In genomic region chr17:48416425-48417195, GRCm38 (mm10) we compare ENCODE assay signal across 8 mouse cellular contexts. TPM values are rescaled to one million over a fixed set of nuclear protein-coding genes. Genes with fewer than 3 reads are reported as not detected.
DNase-seq lines count a peak whose midpoint lies in the region; TF ChIP-seq lines count a peak whose summit lies in the region.

No protein-coding gene starts in this region.

- 75% methylated on average over 14 of the region's 14 CpGs for WGBS in kidney, adult 2 months
- WGBS in liver, adult 2 months, result 86% methylated on average over 14 of the region's 14 CpGs
- 91% methylated on average over 14 of the region's 14 CpGs for WGBS in thymus, adult 2 months

- no peak overlapping the region for H3ac ChIP-seq in myocyte (ENCODE audit: control insufficient read depth, insufficient read length)

- TF ChIP-seq POLR2A in kidney, adult 2 months (IDR thresholded peaks at IDR 0.05; ENCODE audit: low read depth, low read length), result no peak
- no peak for TF ChIP-seq POLR2A in liver, adult 2 months (IDR thresholded peaks at IDR 0.05; ENCODE audit: extremely low read depth, insufficient read depth, low read length)
- no peak for TF ChIP-seq POLR2A in myocyte (IDR thresholded peaks at IDR 0.05; ENCODE audit: insufficient read length, low read depth)
- TF ChIP-seq POLR2A in thymus, adult 2 months (IDR thresholded peaks at IDR 0.05; ENCODE audit: control insufficient read depth, extremely low read depth, insufficient read depth, low read length, poor library complexity), result no peak

- H3K4me1 ChIP-seq in kidney, adult 2 months (ENCODE audit: control insufficient read depth, insufficient read depth, low read length), result peaks cover 21% of the 10 kb centered on the region
- H3K4me1 ChIP-seq in liver, adult 2 months (ENCODE audit: control insufficient read depth, insufficient read depth, low read length), result peaks cover 6% of the 10 kb centered on the region
- no peaks in the 10 kb centered on the region; the same call in 1 of the 2 replicates for H3K4me1 ChIP-seq in thymus, adult 2 months (replicated peaks; ENCODE audit: control insufficient read depth, insufficient read depth, low read length)

- peak; percentile 49 for DNase-seq in ovary, postnatal 36 days (ENCODE audit: low spot score)
- DNase-seq in ovary, adult 18-20 months (ENCODE audit: low spot score), result no peak
- peak; percentile 45 for DNase-seq in cerebellum, adult 11 months
- peak; percentile 57 to 60 for DNase-seq in frontal cortex, postnatal 36 days (ENCODE audit: low spot score in 2 of 2)
- DNase-seq in kidney, adult 2 months, result peak; percentile 76
- DNase-seq in liver, adult 2 months (ENCODE audit: extremely low read depth, low read depth, low spot score), result peak; percentile 17
- peak; percentile 81 for DNase-seq in thymus, adult 2 months

- H3K27me3 ChIP-seq in kidney, adult 2 months (replicated peaks; ENCODE audit: control insufficient read depth, insufficient read depth, low read length), result no peaks in the 10 kb centered on the region
- no peaks in the 10 kb centered on the region for H3K27me3 ChIP-seq in liver, adult 2 months (ENCODE audit: control insufficient read depth, insufficient read depth, low read length)
- no peaks in the 10 kb centered on the region for H3K27me3 ChIP-seq in myocyte (ENCODE audit: control insufficient read depth, insufficient read depth, insufficient read length)
- no peaks in the 10 kb centered on the region for H3K27me3 ChIP-seq in thymus, adult 2 months (ENCODE audit: control insufficient read depth, insufficient read depth, low read length)

- no peak overlapping the region for H3K27ac ChIP-seq in kidney, adult 2 months (ENCODE audit: insufficient read depth, low read depth, low read length)
- H3K27ac ChIP-seq in liver, adult 2 months (replicated peaks; ENCODE audit: insufficient read depth, low read depth, low read length), result no peak overlapping the region
- no peak overlapping the region for H3K27ac ChIP-seq in thymus, adult 2 months (ENCODE audit: control insufficient read depth, insufficient read depth, low read length)

- no peaks in the 10 kb centered on the region for H3K79me2 ChIP-seq in liver, adult 2 months (ENCODE audit: control insufficient read depth, insufficient read depth, low read length)
- H3K79me2 ChIP-seq in myocyte (ENCODE audit: control insufficient read depth, insufficient read depth), result no peaks in the 10 kb centered on the region

- H3K4me2 ChIP-seq in myocyte (ENCODE audit: low read depth), result no peak overlapping the region

- H3K4me3 ChIP-seq in kidney, adult 2 months (ENCODE audit: insufficient read depth, low read depth, low read length), result no peak overlapping the region
- H3K4me3 ChIP-seq in liver, adult 2 months (ENCODE audit: insufficient read depth, low read depth, low read length), result no peak overlapping the region
- no peak overlapping the region for H3K4me3 ChIP-seq in myocyte
- no peak overlapping the region for H3K4me3 ChIP-seq in thymus, adult 2 months (ENCODE audit: control insufficient read depth, insufficient read depth, low read length)

- H3K9ac ChIP-seq in liver, adult 2 months (ENCODE audit: low read depth, low read length), result no peak overlapping the region

- TF ChIP-seq CTCF in kidney, adult 2 months (conservative IDR thresholded peaks at IDR 0.05; ENCODE audit: insufficient read depth, insufficient read length, low read depth, low read length), result peak; percentile 66
- 0 out of 2 replicates have a peak, but pooled peaks have one; percentile 20 for TF ChIP-seq CTCF in liver, adult 2 months (IDR thresholded peaks at IDR 0.05; ENCODE audit: low read depth, low read length)
- TF ChIP-seq CTCF in thymus, adult 2 months (IDR thresholded peaks at IDR 0.05; ENCODE audit: borderline replicate concordance, control insufficient read depth, extremely low read depth, insufficient read depth, low read length, poor library complexity), result no peak

- H3K36me3 ChIP-seq in kidney, adult 2 months (ENCODE audit: control insufficient read depth, insufficient read depth, low read length), result peaks cover 1% of the 10 kb centered on the region; the same call in 1 of the 2 replicates
- H3K36me3 ChIP-seq in liver, adult 2 months (ENCODE audit: control insufficient read depth, insufficient read depth, low read length), result peaks cover 26% of the 10 kb centered on the region
- H3K36me3 ChIP-seq in myocyte (ENCODE audit: control insufficient read depth, insufficient read depth), result peaks cover 21% of the 10 kb centered on the region
- peaks cover 18% of the 10 kb centered on the region; the same call in 1 of the 2 replicates for H3K36me3 ChIP-seq in thymus, adult 2 months (ENCODE audit: control insufficient read depth, insufficient read depth, low read length)

TF ChIP-seq in myocyte, 11 proteins besides CTCF, POLR2A, EP300 and RAD21:
- TF ChIP-seq MYOG (IDR thresholded peaks at IDR 0.05; ENCODE audit: control insufficient read depth in 1 of 3, insufficient read depth in 1 of 3, insufficient read length in 2 of 3, low read depth in 2 of 3) (no peak), POLR2AphosphoS2 (IDR thresholded peaks at IDR 0.05; ENCODE audit: insufficient read length, low read depth) (peak; percentile 21)

RNA-seq across cellular contexts. Expression of gene Oard1, which starts 6.8 kb away (rescaled TPM):
- polyA plus RNA-seq in kidney, adult 2 months (2012; rRNA removed), result 18.2 and 25.8 TPM in 2 replicates
- 20.9 and 25.0 TPM in 2 replicates for total RNA-seq in liver, adult 2 months (2014; rRNA removed)
- polyA plus RNA-seq in liver, adult 2 months (2012; rRNA removed), result 8.7 and 9.0 TPM in 2 replicates
- 7.5 TPM for polyA plus RNA-seq in myocyte (2012; fragmentation: generic; extraction: Trizol)
- 12.0 TPM in 2 replicates for polyA plus RNA-seq in thymus, adult 2 months (2012; rRNA removed)

RNA-seq across cellular contexts. Expression of gene Nfya, which starts 6.9 kb away (rescaled TPM):
- polyA plus RNA-seq in kidney, adult 2 months (2012; rRNA removed), result 45.8 and 46.2 TPM in 2 replicates
- total RNA-seq in liver, adult 2 months (2014; rRNA removed), result 10.6 and 12.1 TPM in 2 replicates
- 11.0 and 16.3 TPM in 2 replicates for polyA plus RNA-seq in liver, adult 2 months (2012; rRNA removed)
- polyA plus RNA-seq in myocyte (2012; fragmentation: generic; extraction: Trizol), result 17.0 TPM
- 210 and 244 TPM in 2 replicates for polyA plus RNA-seq in thymus, adult 2 months (2012; rRNA removed)

RNA-seq across cellular contexts. Expression of gene Apobec2, which starts 16.1 kb away (rescaled TPM):
- polyA plus RNA-seq in kidney, adult 2 months (2012; rRNA removed), result 2.0 and 6.0 TPM in 2 replicates
- total RNA-seq in liver, adult 2 months (2014; rRNA removed), result 0.28 TPM in 1 of 2 replicates, not detected in the other
- polyA plus RNA-seq in liver, adult 2 months (2012; rRNA removed), result not detected in 2 replicates
- 122 TPM for polyA plus RNA-seq in myocyte (2012; fragmentation: generic; extraction: Trizol)
- 0.99 and 7.6 TPM in 2 replicates for polyA plus RNA-seq in thymus, adult 2 months (2012; rRNA removed)

RNA-seq across cellular contexts. Expression of gene Tspo2, which starts 34.7 kb away (rescaled TPM):
- polyA plus RNA-seq in kidney, adult 2 months (2012; rRNA removed), result 0.41 and 0.53 TPM in 2 replicates
- total RNA-seq in liver, adult 2 months (2014; rRNA removed), result not detected in 2 replicates
- polyA plus RNA-seq in liver, adult 2 months (2012; rRNA removed), result 0.34 TPM in 1 of 2 replicates, not detected in the other
- polyA plus RNA-seq in myocyte (2012; fragmentation: generic; extraction: Trizol), result not detected
- polyA plus RNA-seq in thymus, adult 2 months (2012; rRNA removed), result 0.22 and 0.31 TPM in 2 replicates

RNA-seq across cellular contexts. Expression of gene Unc5cl, which starts 38.1 kb away (rescaled TPM):
- 0.26 and 0.58 TPM in 2 replicates for polyA plus RNA-seq in kidney, adult 2 months (2012; rRNA removed)
- total RNA-seq in liver, adult 2 months (2014; rRNA removed), result 0.20 TPM in 1 of 2 replicates, not detected in the other
- polyA plus RNA-seq in liver, adult 2 months (2012; rRNA removed), result 0.05 and 0.43 TPM in 2 replicates
- polyA plus RNA-seq in myocyte (2012; fragmentation: generic; extraction: Trizol), result not detected
- 68.1 and 72.7 TPM in 2 replicates for polyA plus RNA-seq in thymus, adult 2 months (2012; rRNA removed)

Comparison
In these comparisons a context has a peak if more than half of its experiments do, and no peak if none do; other contexts are left out.
1. RNA of gene Apobec2, which starts 16.1 kb away (polyA plus RNA-seq): 122 TPM in myocyte (single experiment); 0.99 to 7.6 TPM in thymus, adult 2 months, 2.0 to 6.0 TPM in kidney, adult 2 months and not detected in liver, adult 2 months; every median in the first group is over 10 times any median in the second.